Mouse (Mus musculus) hindbrain, embryonic 13.5 days (tissue): Measurements from ENCODE around the gene Celsr2. TPM values are rescaled to one million over a fixed set of nuclear protein-coding genes. Genes with fewer than 3 reads are reported as not detected.

ENCODE experiments used
- ATAC-seq: fragments of 200-750 bp; cut with Nextera tagmentation; 2 replicates; pipeline ENCODE4 v1.8.0; 2017; ENCODE audit warnings: moderate TSS enrichment; ENCODE audit not compliant: low FRiP score
- H3K27ac ChIP-seq: fragments of 300-500 bp; sonication (generic); 2 replicates; pipeline ENCODE4 v1.5.1; 2015; ENCODE audit warnings: inconsistent platforms, mild to moderate bottlenecking, moderate library complexity
- H3K27me3 ChIP-seq: fragments of 300-500 bp; sonication (generic); 2 replicates; pipeline ENCODE4 v1.6.1; 2015; ENCODE audit warnings: mild to moderate bottlenecking, inconsistent platforms
- H3K36me3 ChIP-seq: fragments of 300-500 bp; sonication (generic); 2 replicates; pipeline ENCODE4 v1.6.1; 2015; ENCODE audit warnings: mild to moderate bottlenecking, inconsistent platforms
- H3K4me1 ChIP-seq: fragments of 300-500 bp; sonication (generic); replicated peaks from 2 replicates; pipeline ENCODE4 v1.6.1; 2015; ENCODE audit warnings: inconsistent platforms
- H3K4me2 ChIP-seq: fragments of 300-500 bp; sonication (generic); 2 replicates; pipeline ENCODE4 v1.6.1; 2015; ENCODE audit warnings: inconsistent platforms, mild to moderate bottlenecking, moderate library complexity
- H3K4me3 ChIP-seq: fragments of 300-500 bp; sonication (generic); 2 replicates; pipeline ENCODE4 v1.5.1; 2015; ENCODE audit warnings: mild to moderate bottlenecking, inconsistent platforms
- H3K9ac ChIP-seq: fragments of 300-500 bp; sonication (generic); 2 replicates; pipeline ENCODE4 v1.6.1; 2015; ENCODE audit warnings: mild to moderate bottlenecking, inconsistent platforms
- H3K9me3 ChIP-seq: fragments of 300-500 bp; sonication (generic); 2 replicates; pipeline ENCODE4 v1.6.1; 2016; ENCODE audit warnings: inconsistent platforms
- WGBS: fragments of 180-500 bp; shearing (Covaris S2); methylation state at CpG from one replicate; pipeline ENCODE4 v1.1.7; 2015; 5-methylcytosine and 5-hydroxymethylcytosine counted together
- polyA plus RNA-seq: library from polyadenylated mRNA; unstranded; fragments of >200 nt; fragmentation: Nextera tagmentation; extraction: Ambion mirVana; gene quantifications from 2 replicates; pipeline ENCODE4 v1.2.1, GENCODE M21; 2015

The Celsr2 gene
- polyA plus RNA-seq, 1 experiment from 2014 or later, result 50.5 TPM

- H3K4me3 ChIP-seq, result peak overlapping the region; percentile 90
- peak overlapping the region; percentile 85 for H3K4me2 ChIP-seq
- peak; percentile 29 for ATAC-seq
- no peaks in the 10 kb centered on the region for H3K27me3 ChIP-seq
- H3K4me1 ChIP-seq, result peaks cover 97% of the 10 kb centered on the region
- H3K9me3 ChIP-seq, result peaks cover 6% of the 10 kb centered on the region
- H3K36me3 ChIP-seq, result peaks cover 65% of the 10 kb centered on the region
- 5% methylated on average over 5 of the region's 5 CpGs for WGBS
- H3K9ac ChIP-seq, result peak overlapping the region; percentile 87
- peak overlapping the region; percentile 99 for H3K27ac ChIP-seq
Measured at GRCm38 (mm10) chr3:108410359-108410714, 5.0 kb downstream of the Celsr2 start.

- H3K27me3 ChIP-seq, result no peaks in the 10 kb centered on the region
- peak overlapping the region; percentile 90 for H3K4me3 ChIP-seq
- H3K9me3 ChIP-seq, result peaks cover 6% of the 10 kb centered on the region
- H3K36me3 ChIP-seq, result peaks cover 69% of the 10 kb centered on the region
- H3K4me1 ChIP-seq, result peaks cover 98% of the 10 kb centered on the region
- H3K27ac ChIP-seq, result peak overlapping the region; percentile 99
- peak overlapping the region; percentile 87 for H3K9ac ChIP-seq
- H3K4me2 ChIP-seq, result peak overlapping the region; percentile 85
- ATAC-seq, result peak; percentile 0; the same call in 1 of the 2 replicates
- WGBS, result 10% methylated on average over 8 of the region's 8 CpGs
Measured at GRCm38 (mm10) chr3:108409656-108410358, 5.5 kb downstream of the Celsr2 start.

DNA sequence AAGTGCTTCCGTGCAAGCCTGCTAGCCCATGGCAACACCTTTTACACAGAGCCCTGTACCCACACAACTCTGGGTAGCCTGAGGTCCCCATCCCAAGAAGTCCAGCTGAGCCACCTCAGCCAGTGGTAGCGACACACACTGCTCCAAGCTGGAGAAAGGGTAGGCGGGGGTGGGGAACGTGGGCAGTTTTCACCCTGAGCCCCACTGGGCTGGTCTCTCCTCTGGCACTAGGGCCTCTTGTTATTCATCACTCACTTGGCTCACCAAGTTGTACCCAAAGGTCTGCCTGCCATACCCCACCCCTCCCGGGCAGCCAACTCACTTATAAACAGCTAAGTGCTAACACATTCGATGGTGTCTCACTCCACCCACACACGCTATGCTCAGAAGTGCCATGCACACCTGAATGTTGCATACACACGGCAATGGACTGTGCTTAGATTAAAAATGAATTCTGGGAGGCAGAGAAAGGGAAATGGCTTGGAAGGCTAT, 6.8 kb downstream of the Celsr2 start:
- Histone ChIP-seq H3K36me3 (peaks cover 72% of the 10 kb centered on the region), H3K4me3 (peak overlapping the region; percentile 90; the same call in 1 of the 2 replicates), H3K4me2 (peak overlapping the region; percentile 85), H3K27ac (0 out of 2 replicates have a peak overlapping the region, but pooled peaks have one; percentile 48), H3K9me3 (peaks cover 3% of the 10 kb centered on the region; the same call in 1 of the 2 replicates), H3K9ac (0 out of 2 replicates have a peak overlapping the region, but pooled peaks have one; percentile 29), H3K27me3 (no peaks in the 10 kb centered on the region), H3K4me1 (peaks cover 96% of the 10 kb centered on the region)
- 83% methylated on average over 8 of the region's 8 CpGs for WGBS
- ATAC-seq, result no peak

- peaks cover 95% of the 10 kb centered on the region for H3K4me1 ChIP-seq
- H3K4me3 ChIP-seq, result peak overlapping the region; percentile 5; the same call in 1 of the 2 replicates
- peak overlapping the region; percentile 84 for H3K27ac ChIP-seq
- H3K9me3 ChIP-seq, result no peaks in the 10 kb centered on the region
- H3K4me2 ChIP-seq, result peak overlapping the region; percentile 13; the same call in 1 of the 2 replicates
- peak overlapping the region; percentile 46; the same call in 1 of the 2 replicates for H3K9ac ChIP-seq
- H3K36me3 ChIP-seq, result peaks cover 75% of the 10 kb centered on the region
- ATAC-seq, result no peak
- WGBS, result 68% methylated on average over 24 of the region's 24 CpGs
- H3K27me3 ChIP-seq, result no peaks in the 10 kb centered on the region
Measured at GRCm38 (mm10) chr3:108406306-108406885, 9.0 kb downstream of the Celsr2 start.

DNA sequence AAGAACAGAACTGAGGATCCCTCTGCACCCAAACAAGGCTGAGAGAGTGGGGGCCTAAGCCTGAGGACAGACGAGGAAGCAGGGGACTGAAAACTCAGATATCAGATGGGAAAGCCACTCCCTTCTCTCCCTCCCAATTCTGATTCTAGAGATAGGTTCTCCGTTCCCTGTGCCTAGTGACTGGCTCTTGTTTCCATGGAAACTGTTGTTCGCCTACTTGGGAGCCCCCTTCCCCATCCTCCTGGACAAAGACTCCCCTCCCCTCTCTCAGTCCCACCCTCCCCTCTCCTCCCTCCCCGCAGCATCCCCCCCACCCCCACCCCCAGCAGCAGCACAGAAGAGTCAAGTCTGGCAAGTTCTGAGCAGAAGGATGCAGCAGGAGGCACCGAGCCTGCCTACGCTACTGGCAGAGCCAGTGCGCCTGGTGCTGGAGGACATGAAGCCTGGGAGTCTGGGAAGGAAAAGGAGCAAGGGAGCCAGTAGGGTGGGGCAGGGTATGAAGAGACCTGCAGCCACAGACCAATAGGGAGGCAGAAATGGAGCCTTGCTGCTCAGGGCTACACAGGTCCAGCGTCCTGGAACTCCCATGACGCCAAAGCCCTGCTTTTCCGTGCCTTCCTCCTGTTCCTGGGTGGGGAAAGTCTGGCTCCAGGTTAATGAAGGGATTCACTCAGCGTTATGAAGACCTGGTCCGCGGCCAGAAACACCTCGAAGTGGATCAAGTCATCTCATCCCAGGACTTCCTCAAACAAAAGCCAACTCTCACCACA, 9.6 kb downstream of the Celsr2 start:
- no peaks in the 10 kb centered on the region for H3K27me3 ChIP-seq
- H3K9me3 ChIP-seq, result no peaks in the 10 kb centered on the region
- peak overlapping the region; percentile 5; the same call in 1 of the 2 replicates for H3K4me3 ChIP-seq
- peak overlapping the region; percentile 84 for H3K27ac ChIP-seq
- peaks cover 82% of the 10 kb centered on the region for H3K36me3 ChIP-seq
- 18% methylated on average over 14 of the region's 14 CpGs for WGBS
- peak overlapping the region; percentile 27 for H3K4me2 ChIP-seq
- peak overlapping the region; percentile 46 for H3K9ac ChIP-seq
- peak; percentile 2; the same call in 1 of the 2 replicates for ATAC-seq
- H3K4me1 ChIP-seq, result peaks cover 91% of the 10 kb centered on the region

DNA sequence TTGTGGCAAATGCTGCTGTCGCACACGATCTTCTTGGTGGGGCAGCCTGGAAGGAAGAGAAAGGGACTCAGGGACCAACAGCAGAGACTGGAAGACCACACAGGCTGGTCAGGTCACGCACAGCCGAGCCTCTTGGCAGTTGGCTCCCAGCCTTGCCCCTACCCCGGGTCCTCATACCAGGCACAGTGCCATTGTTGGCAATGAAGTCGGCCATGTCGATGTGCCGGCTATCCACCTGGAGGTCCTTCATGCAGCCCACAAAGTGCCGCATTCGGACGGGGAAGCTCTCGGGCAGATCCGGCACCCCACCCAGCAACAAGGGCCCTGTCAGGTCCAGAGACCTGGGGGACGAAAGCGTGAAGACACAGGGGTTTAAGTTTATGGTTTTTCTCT, 12.8 kb downstream of the Celsr2 start:
- Histone ChIP-seq H3K9me3 (no peaks in the 10 kb centered on the region), H3K36me3 (peaks cover 94% of the 10 kb centered on the region), H3K4me1 (peaks cover 59% of the 10 kb centered on the region), H3K27ac (peak overlapping the region; percentile 75), H3K27me3 (no peaks in the 10 kb centered on the region), H3K9ac (peak overlapping the region; percentile 51; the same call in 1 of the 2 replicates), H3K4me2 (no peak overlapping the region), H3K4me3 (no peak overlapping the region)
- peak; percentile 6 for ATAC-seq
- WGBS, result 77% methylated on average over 15 of the region's 15 CpGs

GRCm38 (mm10) chr3:108401692-108402527, 13.4 kb downstream of the Celsr2 start:
- Histone ChIP-seq H3K4me3 (no peak overlapping the region), H3K36me3 (peaks cover 97% of the 10 kb centered on the region), H3K27ac (peak overlapping the region; percentile 75), H3K4me2 (peak overlapping the region; percentile 23; the same call in 1 of the 2 replicates), H3K9me3 (no peaks in the 10 kb centered on the region), H3K4me1 (peaks cover 54% of the 10 kb centered on the region), H3K27me3 (no peaks in the 10 kb centered on the region), H3K9ac (peak overlapping the region; percentile 51; the same call in 1 of the 2 replicates)
- 38% methylated on average over 22 of the region's 22 CpGs for WGBS
- peak; percentile 85 for ATAC-seq

- ATAC-seq, result no peak
- H3K36me3 ChIP-seq, result peaks cover 98% of the 10 kb centered on the region
- H3K4me2 ChIP-seq, result no peak overlapping the region
- H3K4me1 ChIP-seq, result peaks cover 40% of the 10 kb centered on the region
- no peaks in the 10 kb centered on the region for H3K27me3 ChIP-seq
- no peak overlapping the region for H3K27ac ChIP-seq
- 93% methylated on average over 5 of the region's 5 CpGs for WGBS
- H3K4me3 ChIP-seq, result no peak overlapping the region
- H3K9me3 ChIP-seq, result no peaks in the 10 kb centered on the region
- no peak overlapping the region for H3K9ac ChIP-seq
Measured at GRCm38 (mm10) chr3:108400442-108400841, 14.9 kb downstream of the Celsr2 start.

GRCm38 (mm10) chr3:108398281-108398680, 17.1 kb downstream of the Celsr2 start:
- whole genome bisulfite sequencing, result 95% methylated on average over 9 of the region's 9 CpGs

DNA sequence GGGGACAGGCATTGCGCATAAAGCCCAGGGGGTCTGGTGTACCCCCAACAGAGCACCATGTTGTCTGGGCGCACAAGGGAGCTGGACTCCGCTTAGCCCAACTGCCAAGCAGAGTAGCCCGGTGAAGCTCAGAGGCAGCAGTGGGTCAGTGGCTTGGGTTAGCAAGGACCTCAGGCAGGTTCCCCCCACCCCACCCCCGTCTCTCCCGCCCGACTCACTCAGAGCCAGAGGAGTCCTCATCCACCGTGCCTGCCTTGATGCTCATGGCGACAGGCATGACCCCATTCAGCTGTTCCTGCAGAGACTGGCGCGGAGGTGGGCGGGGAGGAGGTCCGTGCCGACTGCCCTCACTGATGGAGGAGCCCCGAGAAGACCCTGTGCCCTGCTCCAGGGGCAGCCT, 22.6 kb downstream of the Celsr2 start:
- 43% methylated on average over 15 of the region's 15 CpGs for WGBS
- peak overlapping the region; percentile 39; the same call in 1 of the 2 replicates for H3K9ac ChIP-seq

More at GRCm38 (mm10) chr3:108398281-108398680, 17.1 kb downstream of the Celsr2 start:
- H3K4me2 ChIP-seq, result no peak overlapping the region
- no peaks in the 10 kb centered on the region for H3K27me3 ChIP-seq
- ATAC-seq, result no peak
- H3K9me3 ChIP-seq, result no peaks in the 10 kb centered on the region
- peaks cover 24% of the 10 kb centered on the region for H3K4me1 ChIP-seq
- no peak overlapping the region for H3K4me3 ChIP-seq
- H3K27ac ChIP-seq, result no peak overlapping the region
- peaks cover 100% of the 10 kb centered on the region for H3K36me3 ChIP-seq
- H3K9ac ChIP-seq, result no peak overlapping the region

DNA sequence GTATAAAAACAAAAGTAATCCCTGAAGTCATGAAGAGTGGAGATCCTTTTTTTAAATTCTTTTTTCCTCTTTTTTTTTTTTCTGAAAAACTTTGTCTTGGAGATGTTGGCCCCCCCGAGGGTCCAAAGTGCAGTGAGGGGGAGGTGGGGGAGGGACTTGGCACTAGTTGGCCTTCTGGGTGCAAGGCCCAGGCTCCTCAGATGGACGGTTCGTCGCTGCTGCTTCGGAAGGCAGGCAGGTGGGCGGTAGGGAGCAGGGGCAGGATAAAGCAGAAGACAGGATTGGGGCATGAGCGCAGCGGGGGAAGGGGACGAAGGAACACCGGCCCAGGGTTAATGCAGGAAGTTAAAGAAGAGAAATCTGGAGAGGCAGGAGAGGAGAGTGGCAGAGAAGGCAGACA, 23.1 kb downstream of the Celsr2 start:
- no peak for ATAC-seq
- 0 out of 2 replicates have a peak overlapping the region, but pooled peaks have one; percentile 8 for H3K27ac ChIP-seq
- H3K4me2 ChIP-seq, result no peak overlapping the region
- no peaks in the 10 kb centered on the region for H3K9me3 ChIP-seq
- peaks cover 64% of the 10 kb centered on the region for H3K36me3 ChIP-seq
- peaks cover 19% of the 10 kb centered on the region for H3K4me1 ChIP-seq
- no peaks in the 10 kb centered on the region for H3K27me3 ChIP-seq
- 23% methylated on average over 10 of the region's 10 CpGs for WGBS
- H3K9ac ChIP-seq, result peak overlapping the region; percentile 39; the same call in 1 of the 2 replicates
- no peak overlapping the region for H3K4me3 ChIP-seq

More for the DNA sequence above, 22.6 kb downstream of the Celsr2 start:
- H3K4me3 ChIP-seq, result no peak overlapping the region
- 0 out of 2 replicates have a peak overlapping the region, but pooled peaks have one; percentile 8 for H3K27ac ChIP-seq
- H3K27me3 ChIP-seq, result no peaks in the 10 kb centered on the region
- ATAC-seq, result no peak
- H3K4me1 ChIP-seq, result peaks cover 19% of the 10 kb centered on the region
- no peak overlapping the region for H3K4me2 ChIP-seq
- H3K9me3 ChIP-seq, result no peaks in the 10 kb centered on the region
- peaks cover 69% of the 10 kb centered on the region for H3K36me3 ChIP-seq
